Mouse (Mus musculus) spleen, postnatal 36 days (tissue): ENCODE data around the gene Gm20390.

ENCODE experiments used
- DNase-seq, 2 experiments: peaks; one replicate each; pipeline ENCODE4 v3.0.0; 2022; ENCODE audit warnings: low spot score in 2 of 2, mixed read lengths in 1 of 2

Gm20390 gene

DNA sequence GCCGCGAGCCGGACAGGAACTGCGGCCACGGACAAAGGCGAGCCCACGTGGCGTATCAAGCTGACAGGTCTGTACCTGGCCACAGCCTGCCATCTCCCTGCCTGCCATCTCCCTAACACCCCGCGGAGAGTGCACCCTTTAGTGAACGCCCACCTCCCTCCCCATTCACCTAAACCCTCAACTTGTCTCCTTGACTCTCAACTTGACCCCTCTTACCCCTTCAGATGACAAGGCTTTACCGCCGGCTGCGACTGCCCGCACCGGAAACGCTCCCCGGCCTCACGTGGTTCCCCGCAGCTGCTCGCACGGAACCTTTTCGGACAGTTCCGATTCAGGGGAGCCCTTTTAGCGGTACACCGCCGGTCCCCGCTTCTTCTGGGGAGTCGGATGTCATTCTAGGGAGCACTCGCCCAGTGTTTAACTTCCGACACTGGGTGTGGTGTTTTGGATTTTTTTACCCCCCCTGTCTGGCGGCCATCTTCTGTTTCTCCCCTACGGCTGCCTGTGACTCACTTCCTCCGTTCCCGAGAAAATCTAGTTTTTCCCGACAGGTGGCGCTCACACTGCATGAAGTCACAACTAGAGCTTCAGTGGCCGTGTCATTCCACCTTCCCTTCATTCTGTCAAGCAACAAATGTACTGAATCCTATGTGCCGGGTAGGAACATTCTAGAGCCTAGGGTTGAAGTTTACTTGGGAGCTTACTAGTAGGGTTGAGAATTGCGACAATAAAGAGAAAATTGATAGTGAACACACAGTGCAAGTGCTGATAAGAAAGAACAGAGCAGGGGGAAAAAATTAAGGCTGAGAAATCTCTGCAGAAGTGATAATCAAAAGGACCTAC lies at the start of gene Gm20390, which contains the start of gene Nme1:
TSS of gene Gm20390 (minus strand) at position 289 of the 843 bp plus-strand sequence.
TSS of gene Nme1 (minus strand) at position 517 of the 843 bp plus-strand sequence.
- peak; percentile 93 to 95 for DNase-seq

DNA sequence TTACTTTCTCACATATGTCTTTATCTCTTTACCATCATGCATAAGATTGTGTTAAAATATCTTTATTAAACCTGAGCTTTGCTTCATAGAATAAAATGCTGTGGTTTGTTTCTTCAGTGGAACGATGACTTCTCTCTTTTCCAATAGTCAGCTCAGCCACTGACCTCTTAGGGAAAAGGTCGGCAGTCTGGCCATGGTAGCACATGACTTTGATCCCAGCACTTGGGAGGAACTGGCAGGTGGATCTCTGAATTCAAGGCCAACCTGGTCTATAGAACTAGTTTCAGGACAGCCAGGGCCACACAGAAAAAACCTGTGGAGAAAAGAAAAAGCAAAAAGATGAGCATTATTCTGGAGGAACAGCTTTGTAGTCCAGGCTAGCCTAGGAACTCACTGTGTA lies 35.3 kb upstream of the Gm20390 start:
- no peak for DNase-seq

DNA sequence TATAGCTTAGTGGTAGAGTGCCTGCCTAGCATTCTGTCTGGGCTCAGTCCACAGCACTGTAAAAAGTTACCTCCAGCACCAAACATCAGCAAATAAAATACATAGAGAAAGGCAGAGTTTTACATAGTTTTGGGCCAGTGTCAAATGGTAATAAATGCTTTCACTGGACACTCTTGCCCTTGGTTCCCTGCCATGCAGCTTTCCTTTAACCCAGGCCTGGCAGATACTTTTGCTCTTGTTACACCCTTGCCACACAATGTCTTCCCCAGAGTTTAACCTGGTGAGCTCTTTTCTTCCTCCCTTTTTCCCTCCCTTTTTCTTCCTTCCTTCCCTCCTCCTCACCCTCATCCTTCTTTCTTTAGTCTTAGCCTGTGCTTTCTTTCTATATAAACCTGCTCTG lies 31.2 kb upstream of the Gm20390 start:
- no peak for DNase-seq

DNA sequence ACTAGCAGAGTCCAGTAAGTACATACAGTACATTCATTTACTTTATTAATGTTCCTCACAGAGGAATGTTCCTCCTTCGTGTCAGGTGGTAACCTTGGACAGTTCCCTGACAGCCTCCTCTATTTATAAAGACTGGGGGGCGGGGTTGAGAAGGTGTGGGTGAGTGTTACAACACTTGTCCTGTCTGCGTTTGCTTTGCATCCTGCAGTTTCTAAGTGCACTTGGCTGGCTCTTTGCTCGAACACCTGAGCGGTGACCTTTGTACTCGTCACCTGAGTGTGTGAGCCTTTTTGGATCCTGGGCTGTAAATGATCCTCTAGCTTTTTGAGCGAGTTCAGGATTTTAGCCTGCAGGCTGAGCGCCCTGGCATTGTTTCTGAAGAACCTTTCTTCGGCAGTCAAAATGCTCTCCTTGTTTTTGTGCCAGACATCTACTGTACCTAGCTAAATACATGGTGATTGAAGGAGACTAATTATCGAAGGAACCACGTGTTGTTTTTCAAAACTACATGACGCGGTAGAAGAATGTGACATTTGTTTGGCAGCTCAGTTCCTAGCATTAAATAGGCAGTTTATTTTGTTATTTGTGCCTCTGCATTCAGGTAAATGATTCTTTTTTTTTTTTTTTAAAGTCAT lies 29.2 kb upstream of the Gm20390 start:
- DNase-seq: peak in 1 of 2 experiments; percentile 62

DNA sequence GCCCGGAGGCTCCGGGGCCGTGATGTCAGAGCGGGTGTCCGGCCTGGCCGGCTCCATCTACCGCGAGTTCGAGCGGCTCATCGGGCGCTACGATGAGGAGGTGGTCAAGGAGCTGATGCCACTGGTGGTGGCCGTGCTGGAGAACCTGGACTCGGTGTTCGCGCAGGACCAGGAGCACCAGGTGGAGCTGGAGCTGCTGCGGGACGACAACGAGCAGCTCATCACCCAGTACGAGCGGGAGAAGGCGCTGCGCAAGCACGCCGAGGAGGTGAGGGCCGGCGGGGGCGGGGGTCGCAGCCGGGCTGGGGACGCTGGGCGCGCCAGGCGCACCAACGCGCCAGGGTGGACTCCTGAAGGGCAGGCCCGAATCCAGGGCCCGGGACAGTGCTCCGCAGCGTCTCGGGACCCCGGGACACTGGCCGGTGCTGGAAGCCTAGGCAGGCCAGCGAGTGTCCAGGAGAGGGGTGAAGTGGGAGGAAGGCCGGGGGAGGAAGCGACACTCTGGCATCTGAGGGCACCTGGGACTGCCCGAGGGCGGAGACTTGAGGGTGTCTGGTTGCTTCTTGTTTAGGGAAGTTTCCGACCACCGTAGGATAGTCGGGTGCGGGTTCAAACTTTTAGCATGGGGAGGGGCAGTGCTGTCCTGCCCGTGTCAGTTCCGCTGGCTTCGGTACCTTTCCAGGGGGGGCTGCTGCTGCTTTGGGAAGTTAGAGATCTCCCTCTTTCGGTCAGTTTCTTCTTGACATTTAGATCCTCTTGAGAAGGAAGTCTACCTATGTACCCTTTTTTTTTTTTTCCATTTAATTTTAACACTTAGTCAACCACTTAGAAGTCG lies 28.4 kb upstream of the Gm20390 start:
- peak; percentile 72 to 73 for DNase-seq

DNA sequence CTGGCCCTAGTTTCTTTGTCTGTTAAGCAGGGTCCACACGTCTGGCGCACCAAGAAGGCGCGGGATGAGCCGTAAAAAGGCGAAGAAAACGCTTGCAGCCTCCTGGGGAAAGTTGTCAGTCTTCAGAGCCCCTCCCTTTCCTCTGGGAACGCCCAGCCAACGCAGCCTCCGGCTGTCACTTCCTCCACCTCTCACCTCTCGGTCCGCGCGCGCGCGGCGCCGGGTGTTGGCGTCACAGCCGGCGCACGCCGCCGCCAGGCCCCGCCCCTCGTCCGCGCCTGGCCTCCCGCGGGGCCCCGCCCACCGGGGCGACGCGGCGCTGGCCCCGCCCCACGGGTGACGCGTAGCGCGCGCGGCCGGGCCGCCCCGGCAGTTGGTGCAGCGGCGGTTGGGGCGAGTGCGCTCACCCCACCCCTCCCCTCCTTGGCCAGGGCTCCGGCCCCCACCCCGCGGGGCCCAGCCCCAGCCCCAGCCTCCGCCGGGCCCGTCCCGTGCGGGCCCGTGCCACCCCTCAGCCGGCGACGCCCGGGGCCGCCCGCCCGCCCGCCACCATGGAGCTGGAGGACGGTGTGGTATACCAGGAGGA lies 27.7 kb upstream of the Gm20390 start, which contains the start of gene Spag9:
TSS of gene Spag9 (plus strand) at position 372 of the 586 bp plus-strand sequence.
- DNase-seq: peak; percentile 93 to 95

DNA sequence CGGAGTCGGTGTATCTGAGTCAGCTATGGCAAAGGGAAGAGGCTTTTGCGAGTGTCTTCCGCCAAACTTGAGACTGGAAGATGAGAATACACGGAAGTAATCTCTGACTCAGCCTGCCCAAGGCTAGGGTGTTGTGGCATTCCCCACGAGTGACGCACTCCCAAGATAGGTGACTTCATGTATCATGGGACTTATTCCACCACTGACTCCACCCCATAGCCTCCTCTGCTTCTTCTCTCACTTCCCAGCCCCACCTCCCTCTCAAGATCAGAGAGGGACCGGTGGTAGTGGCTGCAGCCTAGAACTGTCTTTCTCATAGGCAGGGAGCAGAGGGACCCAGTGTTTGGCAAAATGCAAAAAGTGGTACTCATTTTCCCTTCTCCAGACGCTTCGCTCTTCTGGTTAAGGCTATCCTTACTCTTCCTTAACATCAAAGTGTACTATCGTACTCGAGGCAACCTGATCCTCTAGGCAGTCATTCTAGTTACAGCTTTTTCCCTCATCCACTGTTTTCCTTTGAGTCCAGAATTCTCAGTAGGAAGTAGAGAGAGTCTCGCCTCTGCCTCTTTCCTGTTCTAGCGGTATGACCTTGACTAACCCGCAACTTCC lies 27.1 kb upstream of the Gm20390 start:
- peak; percentile 78 to 87 for DNase-seq

DNA sequence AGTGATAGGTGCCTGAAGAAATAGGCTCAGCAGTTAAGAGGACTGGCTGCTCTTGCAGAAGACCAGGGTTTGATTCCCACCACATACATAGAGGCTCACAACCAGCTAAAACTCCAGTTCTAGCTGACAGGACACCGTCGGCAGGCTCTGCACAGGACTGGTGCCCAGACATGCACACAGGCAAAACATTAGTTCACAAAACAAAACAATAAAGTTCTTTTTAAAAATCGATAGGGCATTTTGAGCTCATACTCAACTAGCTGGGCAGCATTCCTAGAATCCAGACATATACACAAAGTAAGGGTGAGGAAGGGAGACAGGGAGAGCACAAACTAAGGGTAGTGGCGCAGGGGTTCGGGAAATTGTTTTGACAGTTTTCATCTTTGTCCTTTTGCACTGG lies 26.4 kb upstream of the Gm20390 start:
- no peak for DNase-seq

DNA sequence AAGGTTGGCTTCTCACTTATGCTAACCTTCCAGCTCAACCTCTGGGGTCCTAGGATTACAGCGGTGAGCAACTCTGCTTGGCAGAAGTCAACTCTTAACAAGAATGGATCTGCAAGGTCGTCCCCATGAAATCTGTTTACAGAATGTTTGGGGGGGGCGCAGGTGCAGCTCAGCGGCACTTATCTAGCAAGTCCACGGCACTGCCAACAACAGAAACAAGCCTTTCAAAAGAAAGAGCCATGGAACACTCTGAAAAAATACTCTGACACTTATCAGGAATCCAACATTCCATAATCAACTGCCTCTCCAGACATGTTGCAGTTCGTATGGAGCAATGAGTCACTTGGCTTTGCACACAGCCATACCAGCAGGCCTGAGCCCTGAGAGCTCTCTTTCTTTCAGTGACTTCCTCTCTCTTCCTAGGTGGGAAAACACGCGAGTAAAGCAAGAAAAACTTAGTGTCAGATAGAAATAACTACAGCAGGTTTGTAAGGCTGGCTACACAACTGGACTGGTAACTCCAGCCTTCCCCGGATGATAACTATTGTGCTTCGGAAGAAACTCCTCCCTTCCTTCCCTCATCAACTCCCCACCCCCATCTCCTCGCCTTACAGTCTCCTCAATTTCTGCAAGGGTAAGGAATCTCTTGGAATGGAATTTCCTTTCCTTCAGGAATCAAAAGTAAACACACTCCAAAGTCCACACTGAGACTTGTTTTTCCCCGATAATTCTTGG lies 20.4 kb upstream of the Gm20390 start:
- DNase-seq: no peak

DNA sequence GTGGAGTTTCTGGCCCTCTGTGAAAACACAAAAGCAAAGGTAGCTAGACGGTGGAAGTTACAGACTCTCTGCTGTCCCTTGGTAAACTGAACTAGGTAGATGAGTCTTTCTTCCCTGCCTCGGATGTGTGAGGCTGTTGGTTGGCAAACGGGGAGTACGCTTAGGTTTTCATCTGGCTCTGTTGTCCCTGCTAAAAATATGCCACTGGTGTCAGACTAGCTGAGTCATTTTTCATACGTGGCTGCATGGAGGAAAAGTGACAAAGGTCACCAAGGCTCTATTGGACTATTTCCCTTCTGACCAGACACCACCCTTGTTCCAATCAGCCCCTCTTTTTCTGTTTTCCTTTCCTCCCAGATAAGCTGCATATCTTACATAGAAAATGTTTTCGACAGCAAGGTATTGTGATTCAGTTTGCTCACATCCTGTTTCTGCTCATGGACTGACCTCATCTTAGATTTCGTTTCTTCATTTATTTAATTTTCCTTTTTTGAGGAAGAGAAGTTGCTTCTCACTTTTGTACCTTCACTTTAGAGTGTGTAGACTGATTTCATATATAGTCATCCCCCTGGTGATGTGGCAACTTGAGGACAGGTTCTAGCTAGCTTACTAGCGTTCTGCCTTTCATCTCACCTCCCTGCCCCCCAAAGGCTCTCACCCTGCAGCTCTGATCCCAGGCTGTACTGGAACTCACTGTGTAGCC lies 19.7 kb upstream of the Gm20390 start:
- DNase-seq: no peak

DNA sequence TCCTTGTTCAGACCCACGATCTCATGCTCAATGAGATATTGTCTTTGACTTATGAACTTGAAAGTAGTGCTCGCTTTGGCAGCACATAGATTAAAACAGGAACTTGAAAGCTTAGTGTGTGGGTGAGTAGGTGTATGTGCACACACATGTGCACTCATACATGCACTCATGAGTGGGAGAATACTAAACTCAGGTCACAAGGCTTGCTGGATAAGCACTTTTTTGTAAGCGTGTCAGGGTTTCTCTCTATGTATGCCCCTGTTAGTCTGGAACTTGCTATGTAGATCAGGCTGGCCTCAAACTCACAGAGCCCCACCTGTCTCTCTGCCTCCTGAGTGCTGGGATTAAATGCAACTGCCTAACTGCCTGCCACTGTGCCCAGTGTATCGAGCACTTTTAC lies 18.9 kb upstream of the Gm20390 start:
- peak; percentile 42 to 55 for DNase-seq

DNA sequence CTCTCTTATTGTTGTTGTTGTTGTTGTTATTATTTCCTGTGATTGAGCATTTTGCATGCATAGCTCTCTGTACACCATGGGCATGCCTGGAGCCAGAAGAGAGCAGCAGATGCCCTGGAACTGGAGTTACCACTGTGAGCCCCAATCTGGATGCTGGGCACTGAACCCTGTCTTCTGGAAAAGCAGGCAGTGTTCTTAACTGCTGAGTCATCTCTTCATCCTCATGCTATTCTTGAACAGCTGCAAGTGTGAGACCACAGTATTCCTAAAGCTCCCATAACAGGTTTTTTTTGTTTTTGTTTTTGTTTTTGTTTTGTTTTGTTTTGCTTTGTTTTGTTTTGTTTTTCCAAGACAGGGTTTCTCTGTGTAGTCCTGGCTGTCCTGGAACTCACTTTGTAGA lies 18.2 kb upstream of the Gm20390 start:
- no peak for DNase-seq

DNA sequence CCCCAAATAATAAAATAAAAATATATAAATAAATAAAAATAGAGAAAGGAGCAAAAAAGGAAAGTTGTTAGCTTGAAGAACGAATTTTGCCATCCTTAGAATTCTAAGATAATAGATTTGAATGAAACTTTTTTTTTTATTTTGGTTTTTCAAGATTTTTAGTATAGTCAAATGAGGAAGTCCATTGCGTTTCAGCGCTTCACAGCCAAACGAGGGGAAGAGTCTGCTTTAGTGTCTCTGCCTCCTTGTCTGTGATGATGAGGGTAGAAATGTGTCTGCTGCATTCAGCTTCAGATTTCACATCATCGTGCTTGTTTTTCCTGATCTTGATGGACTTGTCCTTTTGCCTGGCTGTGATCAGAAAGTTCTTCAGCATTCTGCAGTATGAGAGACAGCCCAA lies 17.2 kb upstream of the Gm20390 start:
- no peak for DNase-seq

DNA sequence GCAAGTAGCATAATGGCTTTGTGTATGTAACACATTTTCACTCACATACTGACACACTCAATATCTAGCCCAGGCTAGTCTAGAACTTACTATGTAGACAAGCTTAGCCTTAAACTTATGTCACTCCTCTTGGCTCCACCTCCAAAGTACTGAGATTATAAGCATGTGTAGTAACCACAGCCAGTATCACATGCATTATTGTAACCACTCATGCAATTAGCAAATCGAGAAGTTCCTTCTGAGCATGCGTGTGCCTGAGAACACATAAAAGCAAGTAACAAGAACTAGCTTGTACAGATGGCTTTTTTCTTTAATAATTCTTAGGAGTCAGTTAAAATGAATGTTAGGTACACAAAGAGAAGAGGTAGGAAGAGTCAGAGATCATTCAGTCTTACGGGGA lies 16.5 kb upstream of the Gm20390 start:
- DNase-seq: peak; percentile 54 to 69

DNA sequence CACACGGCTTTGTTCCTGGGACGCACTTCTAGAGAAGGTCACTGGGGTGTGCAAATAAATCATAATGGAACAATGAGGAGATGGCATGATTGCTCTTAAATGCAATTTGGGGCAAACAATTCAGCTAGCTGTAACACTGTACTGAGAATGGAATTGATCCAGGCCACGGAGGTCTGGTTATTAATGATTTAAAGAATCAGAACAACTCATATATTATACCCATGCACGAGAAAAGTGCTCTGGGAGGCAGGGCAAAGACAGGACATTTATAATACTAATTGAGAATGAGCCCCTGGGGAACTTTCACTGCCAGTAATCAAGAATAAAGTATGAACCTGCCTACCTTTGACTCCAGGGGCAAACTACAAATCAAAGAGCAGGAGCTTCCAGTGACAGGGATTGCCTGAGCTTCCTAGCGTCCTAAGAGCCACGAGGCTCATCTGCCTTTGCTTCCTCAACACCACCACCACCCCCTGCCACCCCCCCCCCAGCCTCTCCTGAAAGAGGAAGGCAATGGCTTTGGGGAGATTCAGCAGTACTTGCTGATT lies 11.5 kb upstream of the Gm20390 start:
- no peak for DNase-seq

DNA sequence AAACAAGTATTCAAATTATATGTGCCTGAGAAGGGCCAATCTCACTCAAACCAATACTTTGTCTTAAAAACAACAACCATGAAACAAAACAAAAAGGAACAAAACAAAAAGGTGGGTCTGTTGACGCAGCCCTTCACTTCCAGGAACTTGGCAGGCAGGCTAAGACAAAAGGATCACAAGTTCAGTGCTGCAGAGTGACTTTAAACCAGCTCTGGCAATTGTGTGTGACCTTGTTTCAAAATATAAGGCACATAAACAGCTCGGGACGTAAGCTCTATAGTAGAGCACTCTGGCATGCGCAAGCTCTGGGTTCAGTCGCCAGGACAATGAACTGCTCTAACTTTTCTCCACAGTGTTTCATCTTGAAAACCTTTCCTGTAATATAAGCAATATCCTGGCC lies 4.9 kb upstream of the Gm20390 start:
- no peak for DNase-seq

DNA sequence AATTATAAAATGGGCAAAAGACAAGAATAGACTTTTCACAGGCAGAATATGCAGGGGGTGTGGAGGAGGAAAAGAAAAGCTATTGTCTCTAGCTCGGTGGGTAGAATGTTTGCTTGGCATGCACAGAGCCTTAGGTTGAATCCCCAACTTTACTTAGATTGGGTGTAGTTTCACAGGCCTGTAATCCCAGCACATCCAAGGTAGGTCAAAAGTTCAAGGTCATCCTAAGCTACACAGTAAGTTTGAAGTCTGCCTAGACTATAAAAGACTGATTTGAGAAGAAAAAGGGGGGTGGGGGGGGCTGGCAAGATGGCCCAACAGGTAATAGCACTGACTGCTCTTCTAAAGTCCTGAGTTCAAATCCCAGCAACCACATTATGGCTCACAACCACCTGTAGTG lies 1.7 kb upstream of the Gm20390 start:
- DNase-seq: no peak

DNA sequence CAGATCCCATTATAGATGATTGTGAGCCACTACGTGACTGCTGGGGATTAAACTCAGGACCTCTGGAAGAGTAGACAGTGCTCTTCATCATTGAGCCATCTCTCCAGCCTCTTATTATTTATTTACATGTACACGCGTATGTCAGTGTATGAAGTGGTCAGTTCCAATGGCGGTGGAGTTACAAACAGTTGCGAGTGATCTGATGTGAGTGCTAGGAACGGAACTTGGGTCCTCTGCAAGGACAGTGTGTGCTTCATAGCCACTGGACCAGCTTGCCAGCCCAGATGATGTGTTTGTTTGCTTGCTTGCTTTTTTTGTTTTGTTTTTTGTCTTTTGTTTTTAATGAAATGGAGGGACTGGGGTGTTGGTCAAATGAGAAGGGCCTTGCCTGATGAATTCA lies 1.1 kb upstream of the Gm20390 start:
- no peak for DNase-seq

DNA sequence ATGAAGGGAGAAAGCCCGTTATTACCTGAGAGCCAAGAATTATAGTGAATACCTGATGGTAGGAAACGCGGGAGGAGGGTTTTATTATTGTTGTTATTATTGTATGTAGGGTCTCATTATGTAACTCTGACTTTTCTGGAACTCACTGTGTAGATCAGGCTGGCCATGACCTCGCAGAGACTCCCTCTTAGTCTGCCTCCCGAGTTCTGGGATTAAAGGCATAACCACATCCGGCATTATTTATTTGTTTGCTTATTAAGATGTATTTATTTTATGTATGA lies 695 bp upstream of the Gm20390 start:
- no peak for DNase-seq

DNA sequence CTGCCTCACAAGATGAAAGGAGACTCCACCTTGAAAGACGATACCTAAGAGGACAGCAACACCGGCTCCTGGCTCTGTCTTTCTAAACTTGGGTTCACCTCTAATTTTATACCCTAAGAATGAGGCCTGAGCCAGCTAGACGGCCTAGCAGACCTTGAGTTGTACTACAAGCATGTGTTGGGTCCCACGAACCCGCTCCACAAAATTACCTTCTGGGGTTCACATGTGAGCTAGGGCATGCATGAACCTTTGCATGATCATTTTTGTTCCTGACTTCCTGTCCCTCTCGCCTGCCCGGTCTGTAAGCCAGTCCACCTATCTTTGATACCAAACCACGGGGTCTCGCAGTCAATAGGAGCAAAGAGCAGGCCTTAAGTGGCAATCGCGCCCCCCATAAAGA lies 712 bp downstream of the Gm20390 start:
- no peak for DNase-seq
